7 mouse cellular contexts compared by ENCODE assay signal in genomic region chr6:29853213-29853899, GRCm38 (mm10).
A peak's percentile ranks its signal among the peaks of the same experiment; 100 is the strongest.
DNase-seq lines count a peak whose midpoint lies in the region; ATAC-seq lines count a peak whose summit lies in the region.

No protein-coding gene starts in this region.

- H3K4me2 ChIP-seq in intestine, embryonic 16.5 days (ENCODE audit: low read depth, low read length): peak overlapping the region; percentile 47
- H3K4me2 ChIP-seq in midbrain, embryonic 11.5 days: no peak overlapping the region

- intact Hi-C loops in left cerebral cortex, postnatal 25 days (cut with DNase I): no loop called here

- DNase-seq in adrenal gland, adult 8-10 months: peak; percentile 25
- DNase-seq in embryo, embryonic 11.5 days (ENCODE audit: low read depth, low spot score): peak; percentile 71
- peak; percentile 51 to 72 for DNase-seq in gastrocnemius, postnatal 4 days (ENCODE audit: low spot score in 2 of 2)
- peak; percentile 76 to 77 for DNase-seq in left cerebral cortex, postnatal 25 days (ENCODE audit: low spot score in 2 of 2)
- peak; percentile 99 for DNase-seq in midbrain, embryonic 11.5 days (ENCODE audit: low spot score, missing footprints)
- DNase-seq in spleen, adult 18-20 months: peak; percentile 57 to 80

- H3K4me3 ChIP-seq in intestine, embryonic 16.5 days (ENCODE audit: low read length): peak overlapping the region; percentile 48
- no peak overlapping the region for H3K4me3 ChIP-seq in midbrain, embryonic 11.5 days (ENCODE audit: low read depth, low read length)

- ATAC-seq in intestine, embryonic 16.5 days: peak; percentile 91
- ATAC-seq in midbrain, embryonic 11.5 days (ENCODE audit: low FRiP score): peak; percentile 83

- peaks cover 32% of the 10 kb centered on the region for H3K4me1 ChIP-seq in intestine, embryonic 16.5 days (ENCODE audit: control insufficient read depth, insufficient read depth, low read length)
- H3K4me1 ChIP-seq in midbrain, embryonic 11.5 days (ENCODE audit: control insufficient read depth, insufficient read depth, low read length): peaks cover 2% of the 10 kb centered on the region; the same call in 1 of the 2 replicates

- no peaks in the 10 kb centered on the region for H3K9me3 ChIP-seq in intestine, embryonic 16.5 days (ENCODE audit: control insufficient read depth, low read length)
- no peaks in the 10 kb centered on the region for H3K9me3 ChIP-seq in midbrain, embryonic 11.5 days (ENCODE audit: control insufficient read depth, low read length)

- no peaks in the 10 kb centered on the region for H3K27me3 ChIP-seq in intestine, embryonic 16.5 days (replicated peaks; ENCODE audit: control insufficient read depth, insufficient read depth, low read length)
- H3K27me3 ChIP-seq in midbrain, embryonic 11.5 days (ENCODE audit: control insufficient read depth, insufficient read depth, low read length): no peaks in the 10 kb centered on the region

- H3K27ac ChIP-seq in intestine, embryonic 16.5 days (ENCODE audit: low read length): peak overlapping the region; percentile 89
- H3K27ac ChIP-seq in midbrain, embryonic 11.5 days (ENCODE audit: low read depth, low read length): no peak overlapping the region

- 15% methylated on average over 12 of the region's 12 CpGs for WGBS in intestine, embryonic 16.5 days
- 41% methylated on average over 12 of the region's 12 CpGs for WGBS in midbrain, embryonic 11.5 days

- no peaks in the 10 kb centered on the region for H3K36me3 ChIP-seq in intestine, embryonic 16.5 days (ENCODE audit: control insufficient read depth, insufficient read depth, low read length)
- no peaks in the 10 kb centered on the region for H3K36me3 ChIP-seq in midbrain, embryonic 11.5 days (ENCODE audit: control insufficient read depth, insufficient read depth, low read length)

- peak overlapping the region; percentile 63 for H3K9ac ChIP-seq in intestine, embryonic 16.5 days (ENCODE audit: low read depth, low read length)
- H3K9ac ChIP-seq in midbrain, embryonic 11.5 days (ENCODE audit: low read length): peak overlapping the region; percentile 59; the same call in 1 of the 2 replicates

Comparison
In these comparisons a context has a peak if more than half of its experiments do, and no peak if none do; other contexts are left out.
1. DNase-seq: peak in every context shown above with its lines; median percentile 99 in midbrain, embryonic 11.5 days; 76 in left cerebral cortex, postnatal 25 days; 71 in embryo, embryonic 11.5 days; 68 in spleen, adult 18-20 months; 62 in gastrocnemius, postnatal 4 days; 25 in adrenal gland, adult 8-10 months.